Mouse (Mus musculus): Measurements from ENCODE around the gene Chmp4b. TPM values are rescaled to one million over a fixed set of nuclear protein-coding genes. Genes with fewer than 3 reads are reported as not detected.

Chmp4b gene
- polyA plus RNA-seq, 1 experiment from 2014 or later, result 11.9 TPM

GRCm38 (mm10) chr2:154707284-154707683 is 55.8 kb downstream of the Chmp4b start:
- ATAC-seq, result no peak
- Histone ChIP-seq H3K4me2 (ENCODE audit: low read depth, low read length) (no peak overlapping the region), H3K9ac (replicated peaks) (no peak overlapping the region), H3K9me3 (ENCODE audit: low read length) (no peaks in the 10 kb centered on the region), H3K27ac (ENCODE audit: low read depth) (no peak overlapping the region), H3K4me3 (ENCODE audit: low read depth, low read length) (no peak overlapping the region), H3K4me1 (ENCODE audit: insufficient read depth) (peaks cover 6% of the 10 kb centered on the region), H3K36me3 (replicated peaks; ENCODE audit: insufficient read depth, low read length) (no peaks in the 10 kb centered on the region), H3K27me3 (ENCODE audit: insufficient read depth, low read length) (no peaks in the 10 kb centered on the region)
- TF ChIP-seq EP300 (IDR thresholded peaks at IDR 0.05; ENCODE audit: low read depth) (no peak), CTCF (IDR thresholded peaks at IDR 0.05; ENCODE audit: low read depth) (no peak)
- DNase-seq, result no peak
- 85% methylated on average over 7 of the region's 7 CpGs for WGBS (ENCODE audit: insufficient replicate concordance)

- ATAC-seq (no peak), DNase-seq (no peak)
- Histone ChIP-seq H3K4me2 (ENCODE audit: low read depth, low read length) (no peak overlapping the region), H3K9me3 (ENCODE audit: low read length) (no peaks in the 10 kb centered on the region), H3K9ac (replicated peaks) (no peak overlapping the region), H3K27me3 (ENCODE audit: insufficient read depth, low read length) (no peaks in the 10 kb centered on the region), H3K27ac (ENCODE audit: low read depth) (no peak overlapping the region), H3K4me3 (ENCODE audit: low read depth, low read length) (no peak overlapping the region), H3K4me1 (ENCODE audit: insufficient read depth) (peaks cover 6% of the 10 kb centered on the region), H3K36me3 (replicated peaks; ENCODE audit: insufficient read depth, low read length) (no peaks in the 10 kb centered on the region)
- no peak for TF ChIP-seq EP300 (IDR thresholded peaks at IDR 0.05; ENCODE audit: low read depth)
- TF ChIP-seq CTCF (IDR thresholded peaks at IDR 0.05; ENCODE audit: low read depth), result no peak
- WGBS (ENCODE audit: insufficient replicate concordance), result 78% methylated on average over 7 of the region's 7 CpGs
Measured at GRCm38 (mm10) chr2:154707830-154708385, 56.4 kb downstream of the Chmp4b start.

- Histone ChIP-seq H3K36me3 (replicated peaks; ENCODE audit: insufficient read depth, low read length) (no peaks in the 10 kb centered on the region), H3K4me1 (ENCODE audit: insufficient read depth) (peaks cover 3% of the 10 kb centered on the region; the same call in 1 of the 2 replicates), H3K9ac (replicated peaks) (no peak overlapping the region), H3K4me3 (ENCODE audit: low read depth, low read length) (no peak overlapping the region), H3K4me2 (ENCODE audit: low read depth, low read length) (no peak overlapping the region), H3K27ac (ENCODE audit: low read depth) (no peak overlapping the region), H3K27me3 (ENCODE audit: insufficient read depth, low read length) (no peaks in the 10 kb centered on the region), H3K9me3 (ENCODE audit: low read length) (no peaks in the 10 kb centered on the region)
- WGBS (ENCODE audit: insufficient replicate concordance), result 57% methylated on average over 3 of the region's 3 CpGs
- DNase-seq (no peak), ATAC-seq (no peak)
- TF ChIP-seq CTCF (IDR thresholded peaks at IDR 0.05; ENCODE audit: low read depth) (no peak), EP300 (IDR thresholded peaks at IDR 0.05; ENCODE audit: low read depth) (no peak)
Measured at GRCm38 (mm10) chr2:154711701-154712100, 60.2 kb downstream of the Chmp4b start.

GRCm38 (mm10) chr2:154712271-154712677 is 60.8 kb downstream of the Chmp4b start:
- no peaks in the 10 kb centered on the region for H3K9me3 ChIP-seq (ENCODE audit: low read length)
- H3K4me3 ChIP-seq (ENCODE audit: low read depth, low read length), result no peak overlapping the region
- no peak overlapping the region for H3K27ac ChIP-seq (ENCODE audit: low read depth)
- 43% methylated on average over 5 of the region's 5 CpGs for WGBS (ENCODE audit: insufficient replicate concordance)
- H3K36me3 ChIP-seq (replicated peaks; ENCODE audit: insufficient read depth, low read length), result no peaks in the 10 kb centered on the region
- H3K4me1 ChIP-seq (ENCODE audit: insufficient read depth), result peaks cover 3% of the 10 kb centered on the region; the same call in 1 of the 2 replicates
- H3K4me2 ChIP-seq (ENCODE audit: low read depth, low read length), result 0 out of 2 replicates have a peak overlapping the region, but pooled peaks have one; percentile 13
- ATAC-seq (peak; percentile 62), DNase-seq (peak; percentile 80)
- TF ChIP-seq EP300 (IDR thresholded peaks at IDR 0.05; ENCODE audit: low read depth), result no peak
- TF ChIP-seq CTCF (IDR thresholded peaks at IDR 0.05; ENCODE audit: low read depth), result peak; percentile 96
- no peak overlapping the region for H3K9ac ChIP-seq (replicated peaks)
- H3K27me3 ChIP-seq (ENCODE audit: insufficient read depth, low read length), result no peaks in the 10 kb centered on the region

- H3K4me3 ChIP-seq (ENCODE audit: low read depth, low read length), result no peak overlapping the region
- no peak overlapping the region for H3K9ac ChIP-seq (replicated peaks)
- H3K36me3 ChIP-seq (replicated peaks; ENCODE audit: insufficient read depth, low read length), result no peaks in the 10 kb centered on the region
- H3K27ac ChIP-seq (ENCODE audit: low read depth), result no peak overlapping the region
- no peak overlapping the region for H3K4me2 ChIP-seq (ENCODE audit: low read depth, low read length)
- ATAC-seq, result 0 out of 2 replicates have a peak, but pooled peaks have one; percentile 36
- DNase-seq, result no peak
- WGBS (ENCODE audit: insufficient replicate concordance), result 47% methylated on average over 5 of the region's 6 CpGs
- no peaks in the 10 kb centered on the region for H3K27me3 ChIP-seq (ENCODE audit: insufficient read depth, low read length)
- TF ChIP-seq CTCF (IDR thresholded peaks at IDR 0.05; ENCODE audit: low read depth) (peak; percentile 73), EP300 (IDR thresholded peaks at IDR 0.05; ENCODE audit: low read depth) (no peak)
- no peaks in the 10 kb centered on the region for H3K9me3 ChIP-seq (ENCODE audit: low read length)
- H3K4me1 ChIP-seq (ENCODE audit: insufficient read depth), result peaks cover 3% of the 10 kb centered on the region; the same call in 1 of the 2 replicates
Measured at GRCm38 (mm10) chr2:154713083-154713482, 61.6 kb downstream of the Chmp4b start.

- no peak for TF ChIP-seq EP300 (IDR thresholded peaks at IDR 0.05; ENCODE audit: low read depth)
- TF ChIP-seq CTCF (IDR thresholded peaks at IDR 0.05; ENCODE audit: low read depth), result no peak
- no peaks in the 10 kb centered on the region for H3K27me3 ChIP-seq (ENCODE audit: insufficient read depth, low read length)
- ATAC-seq, result no peak
- no peak overlapping the region for H3K9ac ChIP-seq (replicated peaks)
- no peak overlapping the region for H3K4me3 ChIP-seq (ENCODE audit: low read depth, low read length)
- peaks cover 3% of the 10 kb centered on the region; the same call in 1 of the 2 replicates for H3K4me1 ChIP-seq (ENCODE audit: insufficient read depth)
- no peak for DNase-seq
- no peak overlapping the region for H3K4me2 ChIP-seq (ENCODE audit: low read depth, low read length)
- H3K27ac ChIP-seq (ENCODE audit: low read depth), result no peak overlapping the region
- H3K36me3 ChIP-seq (replicated peaks; ENCODE audit: insufficient read depth, low read length), result no peaks in the 10 kb centered on the region
- 51% methylated on average over 3 of the region's 3 CpGs for WGBS (ENCODE audit: insufficient replicate concordance)
- H3K9me3 ChIP-seq (ENCODE audit: low read length), result no peaks in the 10 kb centered on the region
Measured at GRCm38 (mm10) chr2:154713964-154714363, 62.5 kb downstream of the Chmp4b start.

Measured in liver, postnatal 0 days (tissue).